In the genomic region with DNA sequence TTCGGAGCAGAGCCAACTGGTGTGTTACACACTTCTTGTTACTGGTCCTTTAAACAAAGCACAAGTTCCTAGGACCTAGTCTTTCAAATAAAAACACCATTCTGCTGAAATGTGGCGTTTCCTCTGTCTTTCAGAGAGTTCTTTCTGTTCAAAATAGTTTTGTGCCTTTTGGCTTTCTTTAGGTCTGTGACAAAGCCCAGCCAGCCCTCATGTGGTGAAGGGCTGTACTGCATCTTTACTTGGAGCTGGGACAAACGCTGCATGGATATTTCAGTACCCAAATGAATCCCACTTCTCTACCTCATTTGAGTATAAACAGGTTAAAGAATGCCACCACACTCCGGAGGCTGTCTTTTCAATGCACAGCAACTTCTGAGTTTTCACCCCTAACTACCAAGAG, we compare ENCODE assay signal across 8 mouse cellular contexts.
A peak's percentile ranks its signal among the peaks of the same experiment; 100 is the strongest.
DNase-seq lines count a peak whose midpoint lies in the region; ATAC-seq lines count a peak whose summit lies in the region.
"Had no signal": no experiment of that assay in that cellular context is flagged by ENCODE, and none has a peak within 500 bp of the region (broad histone marks: within the 10 kb centered on the region; RNA-seq: fewer than 3 reads in every experiment).

No protein-coding gene starts in this region.

- H3K9me3 ChIP-seq in intestine, embryonic 14.5 days (ENCODE audit: control insufficient read depth, low read length): no peaks in the 10 kb centered on the region
- no peaks in the 10 kb centered on the region for H3K9me3 ChIP-seq in limb, embryonic 13.5 days
- H3K9me3 ChIP-seq: neural tube, embryonic 12.5 days had no signal

- DNase-seq in ovary, postnatal 10 days (ENCODE audit: low spot score): peak; percentile 53
- no peak for DNase-seq in ovary, adult 18-20 months (ENCODE audit: low spot score)
- peak; percentile 83 for DNase-seq in adipocyte (ENCODE audit: low spot score)
- DNase-seq in embryo, embryonic 11 days: peak; percentile 81
- DNase-seq in intestine, embryonic 14.5 days (ENCODE audit: low spot score): peak; percentile 82
- peak; percentile 84 to 85 for DNase-seq in right cerebral cortex, adult 2 months (ENCODE audit: low spot score in 2 of 2)

- no peaks in the 10 kb centered on the region for H3K36me3 ChIP-seq in intestine, embryonic 14.5 days (ENCODE audit: control insufficient read depth, insufficient read depth, low read length)
- H3K36me3 ChIP-seq in limb, embryonic 13.5 days: no peaks in the 10 kb centered on the region
- H3K36me3 ChIP-seq: neural tube, embryonic 12.5 days had no signal

- ATAC-seq in intestine, embryonic 14.5 days (replicated peaks; ENCODE audit: low FRiP score, low TSS enrichment, low read depth): no peak
- ATAC-seq in limb, embryonic 13.5 days (ENCODE audit: low FRiP score, low read depth): no peak

- peaks cover 13% of the 10 kb centered on the region; the same call in 1 of the 2 replicates for H3K4me1 ChIP-seq in intestine, embryonic 14.5 days (replicated peaks; ENCODE audit: control insufficient read depth, insufficient read depth, low read length)
- peaks cover 76% of the 10 kb centered on the region for H3K4me1 ChIP-seq in limb, embryonic 13.5 days

- no peak overlapping the region for H3K4me2 ChIP-seq in intestine, embryonic 14.5 days (ENCODE audit: low read length)
- no peak overlapping the region for H3K4me2 ChIP-seq in limb, embryonic 13.5 days (replicated peaks)
- H3K4me2 ChIP-seq: neural tube, embryonic 12.5 days had no signal

- H3K4me3 ChIP-seq in intestine, embryonic 14.5 days (ENCODE audit: low read depth, low read length): no peak overlapping the region
- H3K4me3 ChIP-seq in limb, embryonic 13.5 days: no peak overlapping the region
- H3K4me3 ChIP-seq: neural tube, embryonic 12.5 days had no signal

- H3K9ac ChIP-seq in intestine, embryonic 14.5 days (ENCODE audit: low read length): no peak overlapping the region
- no peak overlapping the region for H3K9ac ChIP-seq in limb, embryonic 13.5 days
- H3K9ac ChIP-seq: neural tube, embryonic 12.5 days had no signal

- H3K27ac ChIP-seq in intestine, embryonic 14.5 days (ENCODE audit: low read depth): no peak overlapping the region
- peak overlapping the region; percentile 91; the same call in 1 of the 2 replicates for H3K27ac ChIP-seq in limb, embryonic 13.5 days
- H3K27ac ChIP-seq: neural tube, embryonic 12.5 days had no signal

- no peaks in the 10 kb centered on the region for H3K27me3 ChIP-seq in intestine, embryonic 14.5 days (replicated peaks; ENCODE audit: control insufficient read depth, insufficient read depth, low read length)
- H3K27me3 ChIP-seq in limb, embryonic 13.5 days: no peaks in the 10 kb centered on the region

- WGBS in intestine, embryonic 14.5 days: 46% methylated on average over 4 of the region's 4 CpGs
- 36% methylated on average over 4 of the region's 4 CpGs for WGBS in limb, embryonic 13.5 days
